Mouse (Mus musculus): ENCODE data around the gene Dctn2.
"Not testable (repeated sequence)": the region's sequence is repeated elsewhere in the genome, so short reads cannot be mapped to it uniquely, and the experiment has no call there.

Dctn2 gene

DNA sequence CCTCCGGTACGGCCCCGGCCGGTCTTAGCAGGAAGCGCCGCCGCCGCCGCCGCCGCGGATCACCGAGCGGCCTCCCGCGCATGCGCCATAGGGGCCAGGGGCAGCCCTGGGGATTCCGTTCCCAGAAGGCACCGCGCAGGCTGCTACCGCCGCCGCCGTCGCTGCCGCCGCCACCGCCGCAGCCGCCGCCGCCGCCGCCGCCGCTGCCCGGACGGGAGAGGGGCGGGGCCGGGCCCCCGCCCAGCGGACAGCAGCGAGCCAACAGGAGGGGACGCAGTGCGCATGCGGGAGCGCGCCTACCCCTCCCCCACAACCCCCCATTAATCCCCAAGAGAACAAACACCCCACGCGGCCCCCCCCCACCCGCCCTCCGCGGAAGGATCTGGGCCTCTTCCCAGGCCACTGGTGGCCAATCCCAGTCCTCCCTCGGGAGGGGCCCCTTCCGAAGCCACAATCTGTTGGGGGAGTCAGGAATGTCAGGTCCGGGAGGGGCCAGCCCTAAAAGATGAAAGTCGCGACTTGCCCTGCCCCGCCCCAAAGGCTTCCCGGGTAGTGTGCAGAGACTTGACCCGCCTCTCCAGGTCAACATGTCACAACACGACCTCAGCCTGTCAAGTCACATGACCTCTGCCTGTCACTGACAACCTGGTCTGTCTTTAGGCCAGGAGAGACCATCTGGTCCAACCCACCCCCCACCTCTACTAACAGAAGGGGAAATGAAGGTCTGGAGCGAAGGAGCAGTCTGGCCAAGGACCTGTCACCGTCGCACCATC is 22.8 kb downstream of the Dctn2 start, which contains the start of gene Mbd6:
Gene Mbd6 (minus strand): TSS at position 219 of the 773 bp plus-strand sequence.
- DNase-seq (ENCODE audit: low read depth), result peak; percentile 76

DNA sequence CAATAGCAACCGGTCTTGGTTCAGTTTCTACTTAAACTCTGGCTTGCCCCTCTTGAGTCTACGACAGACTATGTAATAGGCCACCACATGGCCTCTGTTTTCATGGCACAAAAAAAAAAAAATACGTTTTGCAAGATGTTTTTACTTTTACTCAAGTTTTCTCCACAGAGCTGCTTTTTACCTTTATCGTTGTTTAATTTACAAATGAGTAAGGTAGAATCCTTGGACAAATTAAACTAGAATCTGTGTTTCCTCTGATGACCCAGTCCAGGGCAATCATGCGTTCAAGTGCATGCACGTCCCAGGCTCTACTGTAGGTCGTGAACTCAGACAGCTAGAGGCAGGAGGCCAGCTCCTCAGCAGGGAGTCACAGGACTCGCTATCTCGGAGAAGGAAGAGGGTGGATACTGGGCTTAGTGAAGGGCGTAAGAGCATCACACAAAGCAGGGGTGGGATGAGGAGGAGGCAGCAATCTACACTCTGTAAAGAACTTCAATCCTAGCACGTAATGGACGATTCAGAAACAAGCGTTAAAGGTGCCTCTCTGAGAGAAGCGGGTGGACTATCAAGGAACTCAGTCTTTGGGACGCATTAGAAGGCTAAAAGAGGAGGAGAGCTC is 23.5 kb downstream of the Dctn2 start:
- DNase-seq (ENCODE audit: low read depth), result peak; percentile 49

DNA sequence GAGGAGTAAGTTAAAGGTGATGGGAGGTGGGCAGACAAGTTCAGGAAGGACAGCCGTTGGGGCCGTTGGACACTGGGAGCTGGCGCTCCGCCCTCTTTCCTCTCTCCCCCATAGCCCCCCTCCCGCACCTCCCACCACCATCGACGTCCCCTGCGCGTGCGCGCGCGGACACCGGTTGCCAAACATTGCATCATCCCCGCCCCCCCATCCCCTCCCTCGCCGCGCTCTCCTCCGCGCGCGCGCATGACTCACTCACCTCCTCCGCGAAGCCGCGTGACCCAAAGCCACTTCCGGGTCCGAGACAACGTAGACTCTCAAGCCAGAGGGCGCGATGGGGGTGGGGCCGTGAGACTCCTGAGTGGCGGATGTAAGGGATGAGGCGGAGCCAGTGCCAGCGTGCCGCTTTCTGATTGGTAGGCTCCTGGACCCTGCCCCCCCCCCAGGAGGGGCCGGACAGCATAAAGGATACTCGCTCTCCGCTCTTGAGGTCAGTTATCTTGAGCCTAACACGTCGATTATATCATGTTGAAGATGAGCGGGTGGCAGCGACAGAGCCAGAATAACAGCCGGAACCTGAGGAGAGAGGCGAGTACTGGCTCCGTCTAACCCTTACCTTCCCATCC is 24.2 kb downstream of the Dctn2 start:
- DNase-seq (ENCODE audit: low read depth), result peak; percentile 100

DNA sequence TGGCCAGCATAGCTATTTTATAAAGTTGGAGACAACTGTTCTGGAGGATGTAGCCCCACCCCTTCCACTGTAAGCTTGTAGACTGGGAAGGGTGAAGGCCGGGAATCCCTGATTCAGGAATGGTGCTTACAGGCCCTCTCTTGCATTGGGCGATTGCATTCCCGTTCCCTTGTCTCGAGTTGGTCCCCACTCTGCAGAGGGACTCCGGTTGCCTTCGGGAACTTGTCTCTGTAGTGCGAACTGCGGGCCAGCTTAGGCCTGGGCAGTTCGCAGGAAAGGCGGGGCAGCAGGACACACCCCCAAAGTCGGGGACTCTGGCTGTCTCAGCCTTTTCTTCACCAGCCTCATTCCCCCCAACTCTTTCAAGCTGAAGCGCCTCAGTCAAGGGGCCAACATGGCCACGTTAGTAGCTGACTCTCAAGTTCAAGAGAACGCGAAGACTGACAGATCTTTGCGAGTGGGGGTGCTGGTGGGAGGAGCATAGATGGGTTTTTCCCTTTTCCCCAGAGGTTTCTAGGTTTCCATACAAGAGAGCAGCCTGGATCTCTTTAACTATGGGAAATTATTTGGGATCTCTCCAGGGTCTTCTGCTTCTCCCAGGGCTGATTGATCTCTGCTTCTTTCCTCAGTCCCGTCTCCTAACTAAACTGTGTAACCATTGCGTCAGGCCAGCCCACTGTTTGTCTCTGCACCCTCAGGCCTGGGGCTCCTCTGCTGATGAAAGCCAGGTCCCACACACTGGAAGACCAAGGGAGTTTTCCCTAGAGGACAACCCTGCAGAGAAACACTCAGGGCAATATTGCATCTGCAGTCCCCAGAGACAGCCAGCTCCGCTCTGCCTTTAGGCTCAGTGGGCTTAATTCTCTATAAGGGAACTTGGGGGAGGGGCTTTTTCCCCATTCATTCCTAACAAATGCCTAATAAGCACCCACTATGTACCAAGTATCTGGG is 25.0 kb downstream of the Dctn2 start:
- DNase-seq (ENCODE audit: low read depth), result no peak

DNA sequence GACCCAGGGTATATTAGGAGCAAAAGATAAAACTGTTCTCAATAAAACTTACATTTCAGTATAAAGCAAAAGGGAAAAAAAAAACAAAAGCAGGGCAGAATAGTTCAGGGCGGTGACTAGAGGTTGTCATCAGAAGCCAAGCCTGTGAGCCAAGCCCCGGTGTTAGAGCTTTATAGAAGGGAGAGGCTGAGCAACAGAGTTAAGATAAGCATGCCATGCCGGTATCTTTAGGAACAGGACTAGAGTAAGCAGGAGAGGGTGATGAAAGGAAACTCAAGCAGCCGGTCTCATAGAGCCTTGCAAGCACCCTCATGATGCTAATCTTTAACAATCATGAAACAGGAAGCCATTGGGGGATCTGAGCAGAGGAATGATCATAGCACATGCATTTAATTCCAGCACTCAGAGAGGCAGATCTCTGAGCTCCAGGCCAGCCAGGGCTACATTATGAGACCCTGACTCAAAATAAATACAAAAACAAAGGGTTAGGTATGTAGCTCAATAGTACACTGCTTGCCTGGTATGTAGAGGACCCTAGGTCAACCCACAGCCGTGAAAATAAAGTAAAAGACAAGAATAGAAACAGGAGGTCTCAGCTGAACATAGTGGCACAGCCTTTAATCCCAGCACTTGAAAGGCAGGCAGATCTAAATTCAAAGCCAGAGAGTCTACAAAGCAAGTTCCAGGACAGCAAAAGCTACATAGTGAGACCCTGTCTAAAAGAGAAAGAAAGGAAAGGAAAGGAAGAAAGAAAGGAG is 25.9 kb downstream of the Dctn2 start:
- peak; percentile 37 for DNase-seq (ENCODE audit: low read depth)

DNA sequence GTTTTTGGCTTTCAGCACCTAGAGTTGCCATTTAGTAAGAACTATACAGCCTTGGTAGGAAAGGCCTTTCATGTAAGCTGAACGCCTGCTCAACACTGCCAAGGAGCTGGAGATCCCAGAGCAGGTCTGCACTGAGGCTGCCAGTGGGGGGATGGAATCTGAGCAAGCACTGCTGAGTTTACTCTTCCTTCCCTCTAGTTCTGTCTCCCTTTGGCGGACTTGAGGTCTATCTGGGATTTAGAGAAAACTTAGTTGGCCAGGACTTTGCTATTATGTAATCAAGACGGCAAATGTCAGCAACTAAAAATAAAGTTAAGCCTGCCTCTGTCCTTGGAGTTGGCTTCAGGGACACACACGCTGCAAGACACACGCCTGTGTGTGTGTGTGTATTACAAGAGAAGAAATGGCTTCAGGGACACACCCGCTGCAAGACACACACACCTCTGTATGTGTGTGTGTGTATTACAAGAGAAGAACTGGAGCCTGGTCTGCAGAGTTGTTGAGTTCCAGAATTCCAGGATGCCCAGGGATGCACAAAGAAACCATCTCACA is 26.9 kb downstream of the Dctn2 start:
- DNase-seq (ENCODE audit: low read depth), result no peak

DNA sequence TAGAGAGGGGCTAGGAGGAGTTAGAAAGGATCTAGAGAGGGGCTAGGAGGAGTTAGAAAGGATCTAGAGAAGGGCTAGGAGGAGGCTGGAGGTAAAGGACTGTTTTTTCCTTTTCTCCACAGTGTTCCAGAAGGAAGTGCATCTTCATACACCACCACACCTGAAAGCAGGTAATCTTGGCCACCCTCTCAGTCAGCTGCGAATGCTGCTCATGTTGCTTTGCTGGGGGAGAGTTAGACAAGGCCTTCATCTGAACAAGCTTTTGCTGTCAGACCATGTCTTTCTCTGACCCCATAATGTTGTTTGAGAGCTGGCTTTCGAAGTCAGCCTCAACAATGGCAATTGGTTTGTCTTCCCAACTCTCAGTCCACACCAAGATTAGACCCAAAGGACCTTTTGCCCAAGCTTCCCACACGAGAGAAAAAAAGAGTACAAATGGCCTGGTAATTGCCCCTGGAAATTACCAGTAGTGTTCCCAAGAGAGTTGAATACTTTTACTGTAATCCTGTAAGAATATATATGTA is 27.5 kb downstream of the Dctn2 start:
- no peak for DNase-seq (ENCODE audit: low read depth)

DNA sequence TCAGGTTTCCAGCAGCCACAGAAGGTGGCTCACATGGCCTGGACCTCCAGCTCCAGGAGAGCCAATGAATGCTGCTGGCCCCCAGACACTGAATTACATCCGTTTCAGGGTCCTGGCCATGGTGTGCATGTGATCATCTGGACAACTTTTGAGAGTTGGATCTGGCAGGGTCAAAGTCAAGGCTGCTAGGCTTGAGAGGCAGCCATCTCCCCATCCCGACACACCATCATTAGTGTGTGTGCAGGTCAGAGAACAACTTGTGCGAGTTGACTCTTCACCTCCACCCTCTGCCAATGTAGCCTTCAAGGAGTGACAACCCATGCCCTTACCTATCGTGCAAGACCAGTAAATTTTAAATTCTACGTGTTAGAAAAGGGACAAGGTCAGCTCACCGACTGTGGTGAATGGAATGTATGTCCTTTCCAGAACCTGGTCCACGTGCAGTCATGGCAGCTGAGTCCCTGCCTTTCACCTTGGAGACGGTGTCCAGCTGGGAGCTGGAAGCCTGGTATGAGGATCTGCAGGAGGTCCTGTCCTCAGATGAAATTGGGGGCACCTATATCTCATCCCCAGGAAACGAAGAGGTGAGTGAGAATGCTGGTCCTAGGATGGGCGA is 28.8 kb downstream of the Dctn2 start:
- DNase-seq (ENCODE audit: low read depth), result no peak

DNA sequence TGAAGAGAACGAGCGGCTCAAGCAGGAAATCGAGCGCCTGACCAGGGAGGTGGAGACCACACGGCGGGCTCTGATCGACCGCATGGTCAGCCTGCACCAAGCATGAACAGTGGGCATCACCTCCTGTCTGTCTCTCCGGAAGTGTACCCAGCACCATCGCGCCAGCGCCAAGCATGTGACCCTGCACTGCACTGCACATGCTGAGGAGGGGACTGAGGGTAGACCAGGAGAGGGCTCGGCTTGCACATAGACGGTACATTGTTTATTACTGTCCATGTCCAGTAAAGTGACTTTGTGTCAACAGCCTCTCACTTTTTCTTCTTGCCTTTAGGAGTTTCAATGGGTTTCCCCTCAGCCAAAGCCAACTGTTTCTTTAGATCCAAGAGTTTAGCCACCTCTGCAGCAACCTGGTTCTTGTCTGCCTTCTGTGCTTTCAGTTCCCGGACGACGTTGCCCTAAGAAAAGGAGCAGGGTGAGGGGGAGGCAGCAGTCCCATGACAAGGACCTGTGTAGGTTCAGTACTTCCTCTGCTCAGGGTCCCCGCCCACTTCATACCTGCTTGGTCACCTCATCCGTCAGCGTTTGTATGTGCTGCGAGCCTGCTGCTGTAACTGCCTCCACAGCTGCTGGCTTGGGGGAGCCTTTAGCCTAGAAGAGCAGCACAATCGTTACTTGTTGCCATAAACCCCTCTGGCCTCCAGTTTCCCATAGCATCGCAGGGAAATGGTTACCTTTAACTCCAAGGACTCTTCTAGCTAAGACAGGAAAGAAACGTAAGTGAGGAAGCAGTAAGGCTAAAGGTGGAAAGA is 30.0 kb downstream of the Dctn2 start:
- no peak for DNase-seq (ENCODE audit: low read depth)

DNA sequence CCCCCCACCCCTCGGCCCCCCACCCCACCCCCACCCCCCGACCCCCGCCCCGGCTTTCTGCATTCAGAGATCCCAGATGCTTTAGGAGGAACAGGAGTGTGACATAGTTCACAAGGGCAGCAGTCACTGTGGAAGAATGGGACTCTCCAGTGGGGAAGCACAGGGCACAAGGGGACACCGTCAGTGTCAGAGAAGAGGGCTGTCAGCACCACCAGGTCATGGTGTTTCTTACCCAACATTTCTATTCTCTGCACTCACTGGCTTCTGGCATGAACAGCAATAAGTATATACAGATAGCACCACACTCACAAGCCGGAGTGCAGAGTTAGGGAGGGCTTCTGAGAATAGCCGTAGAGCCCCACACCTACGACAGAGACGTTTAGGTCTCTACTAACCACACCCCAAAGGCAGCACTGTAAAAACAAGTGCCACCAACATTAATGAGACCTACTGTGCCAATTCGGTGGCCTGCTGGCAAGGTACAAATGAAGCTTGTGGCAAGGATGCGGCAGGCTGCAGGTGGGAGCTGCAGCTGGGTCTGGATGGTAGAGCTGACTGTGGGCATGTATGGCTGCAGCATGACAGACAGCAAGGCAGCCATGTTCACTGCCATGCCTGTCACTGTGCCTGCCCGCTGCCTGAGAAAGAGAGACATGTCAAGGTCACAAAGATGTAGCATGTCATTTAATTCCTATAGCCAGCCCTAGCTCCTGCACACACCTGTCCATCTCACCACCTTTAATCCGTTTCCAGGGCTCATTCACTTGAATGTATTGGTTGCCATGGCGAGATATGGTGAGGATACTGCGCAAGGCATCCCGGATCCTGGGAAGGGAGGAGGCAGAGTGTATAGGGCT is 31.1 kb downstream of the Dctn2 start:
- no peak for DNase-seq (ENCODE audit: low read depth)

DNA sequence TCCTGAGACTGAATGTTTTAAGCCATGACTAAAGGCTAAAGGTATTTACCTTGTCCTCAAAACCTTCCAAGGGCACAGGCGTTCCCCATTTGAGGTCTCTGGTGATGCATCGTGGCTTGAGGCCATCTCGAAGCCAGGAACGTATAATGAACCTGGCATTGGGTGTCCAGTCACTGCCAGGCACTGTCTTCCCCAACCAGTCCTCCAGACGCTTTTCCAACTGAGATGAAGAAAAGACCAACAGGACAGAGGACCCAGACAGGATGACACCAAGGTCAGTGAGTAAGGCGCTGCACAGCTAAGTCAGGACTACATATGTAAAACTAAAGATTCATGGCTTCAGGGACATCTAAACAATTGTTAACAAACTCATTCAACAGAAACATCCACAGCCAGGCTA is 34.2 kb downstream of the Dctn2 start:
- DNase-seq (ENCODE audit: low read depth), result no peak

DNA sequence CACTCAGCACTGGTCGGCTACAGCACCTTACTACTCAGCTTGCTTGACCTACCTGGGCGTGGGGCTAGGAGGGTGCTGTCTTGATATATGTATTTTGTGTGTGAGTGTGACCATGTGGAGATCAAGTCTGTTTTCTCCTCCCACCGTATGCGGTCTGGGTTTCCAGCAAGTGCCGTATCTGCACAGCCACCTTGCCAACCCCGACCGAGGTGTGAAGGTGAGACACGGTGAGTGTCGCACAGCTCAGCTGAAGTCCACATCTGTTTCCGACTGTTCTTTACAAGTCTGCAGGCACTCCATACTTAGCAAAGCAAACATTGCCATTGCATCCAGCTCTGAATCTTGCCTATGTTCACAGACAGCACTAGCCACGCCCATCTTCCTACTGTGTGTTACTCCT is 37.0 kb downstream of the Dctn2 start:
- no peak for DNase-seq (ENCODE audit: low read depth)

DNA sequence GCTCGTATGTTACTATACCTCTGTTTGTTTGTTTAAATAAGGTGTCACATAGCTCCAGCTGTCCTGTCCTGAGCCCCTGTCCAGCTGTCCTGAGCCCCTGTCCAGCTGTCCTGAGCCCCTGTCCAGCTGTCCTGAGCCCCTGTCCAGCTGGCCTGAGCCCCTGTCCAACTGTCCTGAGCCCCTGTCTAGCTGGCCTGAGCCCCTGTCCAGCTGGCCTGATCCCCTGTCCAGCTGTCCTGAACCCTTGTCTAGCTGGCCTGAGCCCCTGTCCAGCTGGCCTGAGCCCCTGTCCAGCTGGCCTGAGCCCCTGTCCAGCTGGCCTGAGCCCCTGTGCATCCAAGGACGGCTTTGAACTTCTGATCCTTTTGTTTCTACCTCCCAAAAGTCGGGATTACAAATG is 43.0 kb downstream of the Dctn2 start:
- not testable (repeated sequence) for DNase-seq (ENCODE audit: low read depth)

DNA sequence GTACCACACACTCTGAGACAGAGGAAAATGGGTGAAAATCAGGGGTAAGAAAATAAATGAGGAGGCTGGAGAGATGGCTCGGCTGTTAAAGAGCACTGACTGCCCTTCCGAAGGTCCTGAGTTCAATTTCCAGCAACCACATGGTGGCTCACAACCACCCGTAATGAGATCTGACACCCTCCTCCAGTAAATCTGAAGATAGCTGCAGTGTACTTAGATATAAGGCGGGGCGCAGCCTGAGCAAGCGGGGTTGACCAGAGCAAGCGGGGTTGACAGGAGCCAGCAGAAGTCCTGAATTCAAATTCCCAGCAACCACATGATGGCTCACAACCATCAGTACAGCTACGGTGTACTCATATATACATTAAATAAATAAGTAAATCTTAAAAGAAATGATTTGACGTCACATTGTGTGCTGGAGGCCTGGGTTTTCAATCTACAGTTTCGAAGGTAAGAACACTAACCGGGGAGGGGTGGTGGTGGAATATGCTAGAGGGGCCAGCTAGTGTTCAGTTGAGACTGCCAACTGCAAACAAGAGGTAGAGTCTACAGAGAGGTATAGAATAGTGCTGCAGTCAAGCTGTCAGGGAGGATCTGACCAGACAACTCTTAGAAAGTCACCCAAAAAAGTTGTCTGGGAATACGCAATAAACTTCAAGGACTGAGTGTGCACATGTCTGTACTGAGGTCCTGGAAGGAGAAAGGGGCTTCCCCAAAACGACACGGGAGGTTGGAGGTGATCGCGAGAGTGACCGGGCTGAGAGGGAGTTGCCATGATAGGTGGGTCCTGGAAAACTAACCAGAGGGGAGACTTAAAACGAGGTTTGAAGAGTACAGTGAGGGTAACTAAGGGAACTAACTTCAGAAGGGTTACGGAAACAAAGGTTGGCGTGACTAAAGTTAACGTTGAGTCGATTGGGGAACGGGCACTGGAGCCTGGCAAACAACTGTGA is 44.6 kb downstream of the Dctn2 start:
- peak; percentile 56 for DNase-seq (ENCODE audit: low read depth)

DNA sequence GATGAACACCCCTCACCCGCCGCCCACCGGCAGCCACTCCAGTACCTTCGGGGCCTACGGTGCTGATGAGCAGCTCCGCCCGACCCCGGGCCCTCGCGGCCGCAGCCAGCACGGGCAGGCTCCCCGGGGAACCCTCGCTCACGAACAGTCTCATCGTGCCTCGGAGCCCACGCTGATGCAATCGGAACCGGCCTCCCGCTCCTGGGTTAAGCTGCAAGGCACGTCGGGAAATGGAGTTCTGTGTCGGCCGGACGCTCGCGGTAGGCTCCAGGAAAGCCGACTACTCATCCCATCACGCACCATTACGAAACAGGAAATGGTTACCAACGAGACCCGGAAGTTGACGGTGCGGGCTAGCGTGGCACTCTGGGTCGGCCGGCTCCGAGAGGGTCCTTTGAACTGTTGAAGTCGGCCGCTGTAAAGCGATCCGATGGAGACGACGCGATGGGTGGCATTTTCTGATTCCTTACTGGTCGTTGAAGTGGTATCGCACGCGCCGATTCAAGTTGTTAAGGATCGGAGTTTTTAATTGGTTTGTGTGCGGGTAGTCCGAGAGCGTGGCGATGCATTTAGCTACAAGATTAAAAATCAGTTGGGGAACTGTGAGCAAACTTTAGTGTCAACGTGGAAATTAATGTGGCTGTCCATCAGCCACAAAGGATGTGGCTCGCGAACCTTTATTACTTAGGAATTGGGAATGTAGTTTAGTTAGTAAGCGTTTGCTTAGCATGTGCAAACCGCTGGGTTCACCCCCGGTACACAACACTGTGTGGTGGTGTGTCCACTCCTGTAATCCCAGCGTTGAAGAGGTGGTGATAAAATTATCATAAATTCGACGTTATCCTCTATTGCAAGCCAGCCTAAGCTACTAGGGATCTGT is 45.5 kb downstream of the Dctn2 start, which contains the start of gene Mars:
Gene Mars (minus strand): TSS at position 311 of the 880 bp plus-strand sequence.
- DNase-seq (ENCODE audit: low read depth), result peak; percentile 94

DNA sequence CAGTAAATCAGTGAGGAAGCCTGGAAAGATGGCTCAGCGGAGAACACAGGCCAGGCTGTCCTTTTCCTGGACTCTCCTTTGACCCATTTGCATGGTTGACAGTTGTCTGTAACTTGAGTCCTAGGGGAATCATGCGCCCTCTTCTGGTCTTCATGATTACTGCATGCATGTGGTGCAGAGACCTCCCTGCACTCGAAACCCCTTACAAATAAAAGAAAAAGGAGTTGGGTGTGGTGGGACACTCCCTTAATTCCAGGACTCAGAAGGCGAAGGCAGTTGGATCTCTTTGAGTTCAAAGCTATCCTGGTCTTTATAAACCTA is 46.1 kb downstream of the Dctn2 start:
- peak; percentile 88 for DNase-seq (ENCODE audit: low read depth)
